Mouse (Mus musculus): ENCODE results near the gene Tab1. TPM values are rescaled to one million over a fixed set of nuclear protein-coding genes. Genes with fewer than 3 reads are reported as not detected.
A peak's percentile ranks its signal among the peaks of the same experiment; 100 is the strongest.

The Tab1 gene
- 10 to 100 TPM; 19.3 to 20.2 TPM for total RNA-seq (2021)
- long read RNA-seq, experiment 1, transcript Tab1-201 (11 exons, 2,964 nt) = major isoform, 42 of 62 reads
- long read RNA-seq, experiment 1, partial matches to known transcripts = 8 of 62 reads
- long read RNA-seq, experiment 1, other reads (novel, unspliced or antisense) = 12 of 62 reads
- long read RNA-seq, experiment 2, transcript Tab1-201 (11 exons, 2,964 nt) = major isoform, 51 of 77 reads
- long read RNA-seq, experiment 2, partial matches to known transcripts = 8 of 77 reads
- long read RNA-seq, experiment 2, other reads (novel, unspliced or antisense) = 18 of 77 reads

GRCm38 (mm10) chr15:80132993-80133586 is at the start of gene Tab1:
TSS of gene Tab1 (plus strand) at chr15:80133127.
- peak; percentile 85 to 92 for DNase-seq (ENCODE audit: low spot score in 2 of 2)

- DNase-seq (ENCODE audit: low spot score in 2 of 2) = peak; percentile 94 to 99
Observed at GRCm38 (mm10) chr15:80083276-80083731, 49.6 kb upstream of the Tab1 start.

- no peak for DNase-seq (ENCODE audit: low spot score in 2 of 2)
Observed at GRCm38 (mm10) chr15:80083740-80084139, 49.2 kb upstream of the Tab1 start.

GRCm38 (mm10) chr15:80087406-80088012 is 45.4 kb upstream of the Tab1 start:
- no peak for DNase-seq (ENCODE audit: low spot score in 2 of 2)

- peak; percentile 63 to 88 for DNase-seq (ENCODE audit: low spot score in 2 of 2)
Observed at GRCm38 (mm10) chr15:80088637-80089036, 44.3 kb upstream of the Tab1 start.

GRCm38 (mm10) chr15:80090155-80090554 is 42.8 kb upstream of the Tab1 start:
- DNase-seq (ENCODE audit: low spot score in 2 of 2) = no peak

- DNase-seq (ENCODE audit: low spot score in 2 of 2) = no peak
Observed at GRCm38 (mm10) chr15:80090741-80091120, 42.2 kb upstream of the Tab1 start.

- peak in 1 of 2 experiments; percentile 70 for DNase-seq (ENCODE audit: low spot score in 2 of 2)
Observed at GRCm38 (mm10) chr15:80091121-80091955, 41.6 kb upstream of the Tab1 start, which contains the start of the genes Syngr1 and Rpl3. TSS of gene Syngr1 (plus strand) at chr15:80091334. TSS of gene Rpl3 (minus strand) at chr15:80091868.

GRCm38 (mm10) chr15:80092041-80092441 is 40.9 kb upstream of the Tab1 start:
- no peak for DNase-seq (ENCODE audit: low spot score in 2 of 2)

GRCm38 (mm10) chr15:80092599-80092998 is 40.3 kb upstream of the Tab1 start:
- no peak for DNase-seq (ENCODE audit: low spot score in 2 of 2)

- DNase-seq (ENCODE audit: low spot score in 2 of 2) = no peak
Observed at GRCm38 (mm10) chr15:80094201-80094600, 38.7 kb upstream of the Tab1 start.

- no peak for DNase-seq (ENCODE audit: low spot score in 2 of 2)
Observed at GRCm38 (mm10) chr15:80095596-80095995, 37.3 kb upstream of the Tab1 start.

GRCm38 (mm10) chr15:80096406-80096805 is 36.5 kb upstream of the Tab1 start:
- DNase-seq (ENCODE audit: low spot score in 2 of 2) = no peak

- DNase-seq (ENCODE audit: low spot score in 2 of 2) = peak in 1 of 2 experiments; percentile 49
Observed at GRCm38 (mm10) chr15:80096946-80097881, 35.7 kb upstream of the Tab1 start.

- no peak for DNase-seq (ENCODE audit: low spot score in 2 of 2)
Observed at GRCm38 (mm10) chr15:80097999-80098461, 34.9 kb upstream of the Tab1 start.

GRCm38 (mm10) chr15:80098809-80099208 is 34.1 kb upstream of the Tab1 start:
- no peak for DNase-seq (ENCODE audit: low spot score in 2 of 2)

GRCm38 (mm10) chr15:80099477-80099876 is 33.5 kb upstream of the Tab1 start:
- DNase-seq (ENCODE audit: low spot score in 2 of 2) = no peak

- DNase-seq (ENCODE audit: low spot score in 2 of 2) = no peak
Observed at GRCm38 (mm10) chr15:80100196-80100595, 32.7 kb upstream of the Tab1 start.

GRCm38 (mm10) chr15:80100871-80101270 is 32.1 kb upstream of the Tab1 start:
- DNase-seq (ENCODE audit: low spot score in 2 of 2) = no peak

- DNase-seq (ENCODE audit: low spot score in 2 of 2) = no peak
Observed at GRCm38 (mm10) chr15:80101503-80101902, 31.4 kb upstream of the Tab1 start.

Measured in gastrocnemius, postnatal 4 days (tissue).